Comparison of ENCODE assay signal across 13 mouse cellular contexts in genomic region chr12:52698276-52698930, GRCm38 (mm10). TPM values are rescaled to one million over a fixed set of nuclear protein-coding genes. Genes with fewer than 3 reads are reported as not detected.
DNase-seq lines count a peak whose midpoint lies in the region; ATAC-seq lines count a peak whose summit lies in the region.
"Had no signal": no experiment of that assay in that cellular context is flagged by ENCODE, and none has a peak within 500 bp of the region (broad histone marks: within the 10 kb centered on the region; RNA-seq: fewer than 3 reads in every experiment).

No protein-coding gene starts in this region.

- peak; percentile 48; the same call in 1 of the 2 replicates for ATAC-seq in forebrain, embryonic 12.5 days (ENCODE audit: low FRiP score)
- ATAC-seq: liver, postnatal 0 days had no signal

- H3K9ac ChIP-seq in forebrain, embryonic 12.5 days, result peak overlapping the region; percentile 59
- H3K9ac ChIP-seq: liver, postnatal 0 days had no signal

- peak overlapping the region; percentile 47 for H3K4me3 ChIP-seq in forebrain, embryonic 12.5 days (replicated peaks)
- H3K4me3 ChIP-seq in limb, embryonic 10.5 days, result no peak overlapping the region
- H3K4me3 ChIP-seq: megakaryocyte, embryonic 14.5 days had no signal

- H3K27me3 ChIP-seq in forebrain, embryonic 12.5 days, result no peaks in the 10 kb centered on the region
- H3K27me3 ChIP-seq in limb, embryonic 10.5 days (ENCODE audit: low read depth, poor library complexity, severe bottlenecking), result no peaks in the 10 kb centered on the region

- no peaks in the 10 kb centered on the region for H3K9me3 ChIP-seq in forebrain, embryonic 12.5 days
- H3K9me3 ChIP-seq in limb, embryonic 10.5 days (replicated peaks), result no peaks in the 10 kb centered on the region

- DNase-seq in cerebellum, postnatal 14 days, result peak; percentile 17 to 28
- no peak for DNase-seq in cerebellum, postnatal 36 days
- no peak for DNase-seq in limb, embryonic 10.5 days (ENCODE audit: low spot score)
- peak; percentile 32 for DNase-seq in retina, embryonic 14.5 days (ENCODE audit: low spot score)
- no peak for DNase-seq in adrenal gland, postnatal 25 days
- no peak for DNase-seq in right cerebral cortex, postnatal 10 days (ENCODE audit: low spot score in 2 of 2)
- no peak for DNase-seq in gastrocnemius, postnatal 36 days
- DNase-seq: adrenal gland, postnatal 14 days; heart, postnatal 4 days; kidney, postnatal 14 days; liver, postnatal 0 days had no signal

- WGBS in forebrain, embryonic 12.5 days, result 6% methylated on average over 5 of the region's 5 CpGs
- WGBS in limb, embryonic 10.5 days, result 62% methylated on average over 5 of the region's 5 CpGs

- H3K4me1 ChIP-seq in forebrain, embryonic 12.5 days, result peaks cover 38% of the 10 kb centered on the region
- H3K4me1 ChIP-seq in limb, embryonic 10.5 days, result peaks cover 40% of the 10 kb centered on the region

- no peaks in the 10 kb centered on the region for H3K36me3 ChIP-seq in forebrain, embryonic 12.5 days (replicated peaks)
- no peaks in the 10 kb centered on the region for H3K36me3 ChIP-seq in limb, embryonic 10.5 days

- peak overlapping the region; percentile 67 for H3K4me2 ChIP-seq in forebrain, embryonic 12.5 days

- intact Hi-C loops in gastrocnemius, postnatal 36 days (cut with DNase I), result no loop called here

- H3K27ac ChIP-seq in forebrain, embryonic 12.5 days, result peak overlapping the region; percentile 91
- peak overlapping the region; percentile 37 for H3K27ac ChIP-seq in limb, embryonic 10.5 days

RNA-seq across cellular contexts. Expression of gene Akap6, which starts 0.8 kb away (rescaled TPM):
- polyA plus RNA-seq in forebrain, embryonic 12.5 days (2016; fragmentation: Nextera tagmentation; extraction: Ambion mirVana), result 18.3 and 21.0 TPM in 2 replicates
- 0.18 and 0.26 TPM in 2 replicates for polyA plus RNA-seq in limb, embryonic 10.5 days (2016; fragmentation: Nextera tagmentation; extraction: Ambion mirVana)
- total RNA-seq in adrenal gland, postnatal 25 days (2021), result 1.4 and 3.0 TPM in 2 replicates
- 10 to 100 TPM; 25.8 to 26.1 TPM for total RNA-seq in gastrocnemius, postnatal 36 days (2021)

Comparison
In these comparisons a context has a peak if more than half of its experiments do, and no peak if none do; other contexts are left out.
1. DNase-seq: peak in cerebellum, postnatal 14 days (2 of 2) and retina, embryonic 14.5 days (single experiment); none in cerebellum, postnatal 36 days (0 of 2), limb, embryonic 10.5 days (single experiment), adrenal gland, postnatal 25 days (single experiment), right cerebral cortex, postnatal 10 days (0 of 2) and gastrocnemius, postnatal 36 days (0 of 2).